Mouse (Mus musculus): Measurements from ENCODE around the gene Bmp3. TPM values are rescaled to one million over a fixed set of nuclear protein-coding genes. Genes with fewer than 3 reads are reported as not detected.

Gene Bmp3
- total RNA-seq, 1 experiment = not detected

DNA sequence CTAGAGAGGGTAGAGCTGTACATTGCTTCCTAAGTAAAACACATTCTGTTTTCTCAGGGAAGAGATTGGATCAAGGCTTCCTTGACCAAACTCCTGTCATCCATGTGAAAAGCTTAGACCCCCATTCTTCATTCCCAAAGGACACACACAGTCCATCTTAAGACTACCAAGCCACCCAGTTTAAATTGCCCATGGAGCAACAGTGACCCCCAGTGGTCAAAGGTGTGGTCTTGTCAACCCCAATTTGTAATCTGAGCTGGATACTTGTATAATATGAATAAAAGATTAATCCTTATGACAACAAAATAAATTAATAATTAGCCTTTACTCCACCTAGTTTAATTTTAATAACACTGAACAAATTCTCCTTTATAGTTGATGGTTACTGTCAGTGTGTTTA is 24.7 kb downstream of the Bmp3 start:
- H3K4me3 ChIP-seq (ENCODE audit: insufficient read depth in 1 of 2, low read depth in 1 of 2, low read length in 2 of 2, poor library complexity in 1 of 2, severe bottlenecking in 1 of 2) = no peak overlapping the region
- H3K36me3 ChIP-seq (ENCODE audit: control insufficient read depth, insufficient read depth, low read length, poor library complexity, severe bottlenecking) = no peaks in the 10 kb centered on the region
- TF ChIP-seq ZC3H11A (IDR thresholded peaks at IDR 0.05; ENCODE audit: borderline replicate concordance, low read depth, low read length) (0 out of 2 replicates have a peak, but pooled peaks have one; percentile 35), HCFC1 (IDR thresholded peaks at IDR 0.05; ENCODE audit: borderline replicate concordance, insufficient read depth, low read length) (no peak), MAFK (IDR thresholded peaks at IDR 0.05; ENCODE audit: insufficient read depth, low read depth, low read length) (no peak)
- H3K9ac ChIP-seq (ENCODE audit: insufficient read depth, low read depth, low read length, poor library complexity, severe bottlenecking) = no peak overlapping the region
- no peak for DNase-seq (ENCODE audit: low read depth, low spot score)
- no peaks in the 10 kb centered on the region for H3K9me3 ChIP-seq (ENCODE audit: control insufficient read depth, insufficient read depth, low read depth, low read length)
- in situ Hi-C loops (cut with MboI; ENCODE audit: low sequenced_read_pairs in 2 of 2, unreplicated experiment in 2 of 2) = loop anchor here (10.0 kb wide), 1 partner anchor 534 kb away; no protein-coding TSS in a partner anchor
- no peak overlapping the region for H3K27ac ChIP-seq (ENCODE audit: insufficient read depth, low read depth, low read length, poor library complexity, severe bottlenecking)
- H3K4me1 ChIP-seq (ENCODE audit: control insufficient read depth in 2 of 2, insufficient read depth in 2 of 2, low read length in 2 of 2, poor library complexity in 1 of 2) = no peaks in the 10 kb centered on the region

DNA sequence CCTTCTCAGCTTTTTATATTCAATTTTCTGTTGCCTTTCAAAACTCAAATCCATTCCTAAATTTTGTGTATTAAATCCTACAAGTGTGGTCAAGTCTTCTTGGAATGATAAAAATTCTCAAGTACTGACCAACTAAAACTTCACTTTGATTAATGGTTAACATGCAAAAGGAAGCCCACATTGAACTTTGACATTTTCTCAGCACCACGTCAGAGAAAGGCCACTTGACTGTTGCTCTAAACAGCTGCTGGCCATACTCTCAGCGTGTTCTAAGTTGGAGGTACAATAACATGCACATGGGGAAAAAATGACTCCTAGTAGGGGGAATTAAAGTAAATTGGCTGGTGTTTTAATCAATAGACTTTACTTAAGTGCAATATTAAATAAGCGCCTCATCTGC is 27.9 kb downstream of the Bmp3 start:
- Histone ChIP-seq H3K4me3 (ENCODE audit: insufficient read depth in 1 of 2, low read depth in 1 of 2, low read length in 2 of 2, poor library complexity in 1 of 2, severe bottlenecking in 1 of 2) (no peak overlapping the region), H3K4me1 (ENCODE audit: control insufficient read depth in 2 of 2, insufficient read depth in 2 of 2, low read length in 2 of 2, poor library complexity in 1 of 2) (no peaks in the 10 kb centered on the region), H3K9ac (ENCODE audit: insufficient read depth, low read depth, low read length, poor library complexity, severe bottlenecking) (no peak overlapping the region), H3K27ac (ENCODE audit: insufficient read depth, low read depth, low read length, poor library complexity, severe bottlenecking) (no peak overlapping the region), H3K9me3 (ENCODE audit: control insufficient read depth, insufficient read depth, low read depth, low read length) (no peaks in the 10 kb centered on the region), H3K36me3 (ENCODE audit: control insufficient read depth, insufficient read depth, low read length, poor library complexity, severe bottlenecking) (no peaks in the 10 kb centered on the region)
- in situ Hi-C loops (cut with MboI; ENCODE audit: low sequenced_read_pairs in 2 of 2, unreplicated experiment in 2 of 2) = no loop called here
- no peak for DNase-seq (ENCODE audit: low read depth, low spot score)
- TF ChIP-seq MAFK (IDR thresholded peaks at IDR 0.05; ENCODE audit: insufficient read depth, low read depth, low read length) (no peak), CHD2 (IDR thresholded peaks at IDR 0.05; ENCODE audit: low read depth, low read length) (no peak), HCFC1 (IDR thresholded peaks at IDR 0.05; ENCODE audit: borderline replicate concordance, insufficient read depth, low read length) (no peak), ZNF384 (IDR thresholded peaks at IDR 0.05; ENCODE audit: low read depth, low read length) (no peak), ZC3H11A (IDR thresholded peaks at IDR 0.05; ENCODE audit: borderline replicate concordance, low read depth, low read length) (no peak)

DNA sequence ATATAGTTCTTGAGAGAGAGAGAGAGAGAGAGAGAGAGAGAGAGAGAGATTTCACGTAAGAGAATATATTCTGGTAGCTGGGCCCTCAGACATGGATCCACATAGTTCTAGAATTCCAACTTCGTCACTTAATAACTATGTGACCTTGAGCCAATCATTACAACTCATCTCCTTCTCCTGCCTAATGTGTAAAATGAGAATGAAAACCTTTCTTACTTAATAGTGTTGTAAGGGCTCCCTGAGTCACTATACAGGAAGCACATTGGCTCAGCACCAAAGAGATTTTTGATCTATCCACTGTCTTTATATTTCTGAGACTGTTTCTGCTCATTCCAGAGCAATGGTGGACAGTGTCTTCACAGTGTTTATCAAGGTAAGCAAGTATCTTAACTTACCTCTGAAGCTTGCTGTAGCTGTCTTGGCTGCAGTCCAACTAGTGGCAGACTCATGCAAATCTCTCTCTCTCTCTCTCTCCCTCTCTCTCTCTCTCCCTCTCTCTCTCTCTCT is 36.4 kb downstream of the Bmp3 start:
- H3K4me3 ChIP-seq (ENCODE audit: insufficient read depth in 1 of 2, low read depth in 1 of 2, low read length in 2 of 2, poor library complexity in 1 of 2, severe bottlenecking in 1 of 2) = no peak overlapping the region
- no peak for DNase-seq (ENCODE audit: low read depth, low spot score)
- H3K27ac ChIP-seq (ENCODE audit: insufficient read depth, low read depth, low read length, poor library complexity, severe bottlenecking) = no peak overlapping the region
- H3K9ac ChIP-seq (ENCODE audit: insufficient read depth, low read depth, low read length, poor library complexity, severe bottlenecking) = no peak overlapping the region
- no peaks in the 10 kb centered on the region for H3K36me3 ChIP-seq (ENCODE audit: control insufficient read depth, insufficient read depth, low read length, poor library complexity, severe bottlenecking)
- TF ChIP-seq CHD2 (IDR thresholded peaks at IDR 0.05; ENCODE audit: low read depth, low read length) = no peak
- TF ChIP-seq ZNF384 (IDR thresholded peaks at IDR 0.05; ENCODE audit: low read depth, low read length) = no peak
- TF ChIP-seq ZC3H11A (IDR thresholded peaks at IDR 0.05; ENCODE audit: borderline replicate concordance, low read depth, low read length) = no peak
- no peak for TF ChIP-seq MAFK (IDR thresholded peaks at IDR 0.05; ENCODE audit: insufficient read depth, low read depth, low read length)
- TF ChIP-seq HCFC1 (IDR thresholded peaks at IDR 0.05; ENCODE audit: borderline replicate concordance, insufficient read depth, low read length) = no peak
- no peaks in the 10 kb centered on the region for H3K4me1 ChIP-seq (ENCODE audit: control insufficient read depth in 2 of 2, insufficient read depth in 2 of 2, low read length in 2 of 2, poor library complexity in 1 of 2)
- in situ Hi-C loops (cut with MboI; ENCODE audit: low sequenced_read_pairs in 2 of 2, unreplicated experiment in 2 of 2) = no loop called here
- H3K9me3 ChIP-seq (ENCODE audit: control insufficient read depth, insufficient read depth, low read depth, low read length) = no peaks in the 10 kb centered on the region

DNA sequence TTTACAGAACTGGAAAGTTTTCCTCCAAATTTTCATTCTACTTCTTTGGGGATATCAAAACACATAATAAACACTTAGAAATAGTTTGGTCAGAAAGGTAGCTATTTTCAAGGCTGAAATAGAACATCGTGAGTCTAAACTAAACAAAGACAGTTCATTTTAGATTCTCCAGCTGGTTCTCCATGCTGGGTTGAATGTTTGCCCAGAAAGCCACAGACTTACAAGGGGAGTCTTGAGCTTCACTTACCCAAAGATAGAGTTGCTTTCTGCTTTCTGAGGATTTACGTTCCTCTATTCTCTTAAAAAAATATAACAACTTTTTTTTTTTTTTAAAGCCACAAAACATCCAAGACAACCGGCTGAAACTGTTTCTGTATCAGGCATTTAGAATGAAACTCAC is 40.1 kb downstream of the Bmp3 start:
- no peak overlapping the region for H3K27ac ChIP-seq (ENCODE audit: insufficient read depth, low read depth, low read length, poor library complexity, severe bottlenecking)
- in situ Hi-C loops (cut with MboI; ENCODE audit: low sequenced_read_pairs in 2 of 2, unreplicated experiment in 2 of 2) = no loop called here
- no peaks in the 10 kb centered on the region for H3K9me3 ChIP-seq (ENCODE audit: control insufficient read depth, insufficient read depth, low read depth, low read length)
- H3K9ac ChIP-seq (ENCODE audit: insufficient read depth, low read depth, low read length, poor library complexity, severe bottlenecking) = no peak overlapping the region
- no peak for DNase-seq (ENCODE audit: low read depth, low spot score)
- TF ChIP-seq CHD2 (IDR thresholded peaks at IDR 0.05; ENCODE audit: low read depth, low read length) (no peak), ZNF384 (IDR thresholded peaks at IDR 0.05; ENCODE audit: low read depth, low read length) (no peak), ZC3H11A (IDR thresholded peaks at IDR 0.05; ENCODE audit: borderline replicate concordance, low read depth, low read length) (no peak), MAFK (IDR thresholded peaks at IDR 0.05; ENCODE audit: insufficient read depth, low read depth, low read length) (no peak)
- no peak overlapping the region for H3K4me3 ChIP-seq (ENCODE audit: insufficient read depth in 1 of 2, low read depth in 1 of 2, low read length in 2 of 2, poor library complexity in 1 of 2, severe bottlenecking in 1 of 2)
- no peaks in the 10 kb centered on the region for H3K36me3 ChIP-seq (ENCODE audit: control insufficient read depth, insufficient read depth, low read length, poor library complexity, severe bottlenecking)
- H3K4me1 ChIP-seq (ENCODE audit: control insufficient read depth in 2 of 2, insufficient read depth in 2 of 2, low read length in 2 of 2, poor library complexity in 1 of 2) = no peaks in the 10 kb centered on the region

DNA sequence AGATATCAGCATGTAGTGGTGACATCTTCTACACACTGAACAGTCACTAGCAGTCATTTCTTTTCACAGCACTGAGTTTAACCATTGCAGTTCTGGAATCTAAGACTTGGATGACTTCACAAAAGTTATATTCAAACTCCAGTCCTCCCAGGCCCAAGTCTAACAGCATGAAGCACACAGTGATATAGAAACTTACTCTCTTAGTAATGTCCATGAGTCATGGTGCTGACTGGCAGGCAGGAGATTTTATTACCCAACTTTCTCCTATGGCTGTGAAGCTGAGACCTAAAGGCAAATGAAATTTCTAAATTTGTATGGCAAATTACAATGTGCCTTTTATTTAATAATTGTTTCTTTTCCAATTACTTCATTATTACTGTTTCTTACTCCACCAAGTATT is 43.7 kb downstream of the Bmp3 start:
- no peak for TF ChIP-seq ZNF384 (IDR thresholded peaks at IDR 0.05; ENCODE audit: low read depth, low read length)
- TF ChIP-seq CHD2 (IDR thresholded peaks at IDR 0.05; ENCODE audit: low read depth, low read length) = no peak
- no peak for TF ChIP-seq HCFC1 (IDR thresholded peaks at IDR 0.05; ENCODE audit: borderline replicate concordance, insufficient read depth, low read length)
- TF ChIP-seq ZC3H11A (IDR thresholded peaks at IDR 0.05; ENCODE audit: borderline replicate concordance, low read depth, low read length) = no peak
- no peak for TF ChIP-seq MAFK (IDR thresholded peaks at IDR 0.05; ENCODE audit: insufficient read depth, low read depth, low read length)
- DNase-seq (ENCODE audit: low read depth, low spot score) = no peak
- in situ Hi-C loops (cut with MboI; ENCODE audit: low sequenced_read_pairs in 2 of 2, unreplicated experiment in 2 of 2) = no loop called here

More for the DNA sequence above, 43.7 kb downstream of the Bmp3 start:
- Histone ChIP-seq H3K4me1 (ENCODE audit: control insufficient read depth in 2 of 2, insufficient read depth in 2 of 2, low read length in 2 of 2, poor library complexity in 1 of 2) (no peaks in the 10 kb centered on the region), H3K9me3 (ENCODE audit: control insufficient read depth, insufficient read depth, low read depth, low read length) (no peaks in the 10 kb centered on the region), H3K9ac (ENCODE audit: insufficient read depth, low read depth, low read length, poor library complexity, severe bottlenecking) (no peak overlapping the region), H3K4me3 (ENCODE audit: insufficient read depth in 1 of 2, low read depth in 1 of 2, low read length in 2 of 2, poor library complexity in 1 of 2, severe bottlenecking in 1 of 2) (no peak overlapping the region), H3K36me3 (ENCODE audit: control insufficient read depth, insufficient read depth, low read length, poor library complexity, severe bottlenecking) (no peaks in the 10 kb centered on the region), H3K27ac (ENCODE audit: insufficient read depth, low read depth, low read length, poor library complexity, severe bottlenecking) (no peak overlapping the region)
